Mouse (Mus musculus) myocyte (in vitro differentiated cells): ENCODE results near the gene Acbd6.

Source experiments
- POLR2A ChIP-seq: IDR thresholded peaks from one replicate; pipeline ENCODE4 v1.6.1; 2011; ENCODE audit warnings: low read depth, mild to moderate bottlenecking, control low read depth, moderate library complexity; ENCODE audit not compliant: insufficient read length
- TCF3 ChIP-seq: IDR thresholded peaks from one replicate; pipeline ENCODE4 v1.6.1; 2011; ENCODE audit warnings: low read depth, control low read depth; ENCODE audit not compliant: insufficient read length
- USF1 ChIP-seq: IDR thresholded peaks from one replicate; pipeline ENCODE4 v1.6.1; 2011; ENCODE audit warnings: low read depth, mild to moderate bottlenecking, control low read depth, moderate library complexity

DNA sequence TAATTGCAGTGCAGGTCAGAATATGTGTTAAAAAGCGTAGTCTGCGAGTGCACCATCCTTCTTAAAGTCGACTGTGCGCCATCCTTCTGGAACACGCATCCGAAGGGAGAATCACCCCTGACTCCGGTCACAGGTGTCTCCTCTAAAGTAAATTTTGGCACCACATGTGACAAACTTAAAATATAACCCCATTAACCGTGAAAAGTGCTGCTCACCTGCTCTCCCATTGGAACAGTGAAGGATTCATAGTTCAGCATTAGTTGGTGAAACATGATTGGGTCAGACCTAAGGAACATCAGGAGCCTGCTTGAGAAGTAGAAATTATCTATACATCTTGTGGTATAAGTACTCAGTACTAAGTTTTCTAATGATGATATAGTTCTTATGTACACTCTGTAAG is 65.3 kb downstream of the Acbd6 start:
- TF ChIP-seq POLR2A (no peak), USF1 (no peak), TCF3 (no peak)
